Mouse (Mus musculus): ENCODE measurements around the gene Dhx35. TPM values are rescaled to one million over a fixed set of nuclear protein-coding genes. Genes with fewer than 3 reads are reported as not detected.

Gene Dhx35
- polyA plus RNA-seq, 1 experiment from 2014 or later, result 2.9 TPM

GRCm38 (mm10) chr2:158889201-158889600 is 94.6 kb downstream of the Dhx35 start:
- Histone ChIP-seq H3K9me3 (replicated peaks; ENCODE audit: control insufficient read depth, low read length) (no peaks in the 10 kb centered on the region), H3K36me3 (ENCODE audit: control insufficient read depth, insufficient read depth) (no peaks in the 10 kb centered on the region), H3K4me3 (ENCODE audit: low read depth, low read length) (no peak overlapping the region), H3K27ac (ENCODE audit: low read length) (no peak overlapping the region), H3K9ac (ENCODE audit: low read depth, low read length) (no peak overlapping the region), H3K27me3 (ENCODE audit: control insufficient read depth, insufficient read depth, low read depth, low read length) (no peaks in the 10 kb centered on the region), H3K4me2 (ENCODE audit: low read depth, low read length) (no peak overlapping the region), H3K4me1 (ENCODE audit: control insufficient read depth, low read depth, low read length) (no peaks in the 10 kb centered on the region)
- 44% methylated on average over 11 of the region's 11 CpGs for WGBS (ENCODE audit: insufficient replicate concordance)
- no peak for ATAC-seq (ENCODE audit: low read depth)

DNA sequence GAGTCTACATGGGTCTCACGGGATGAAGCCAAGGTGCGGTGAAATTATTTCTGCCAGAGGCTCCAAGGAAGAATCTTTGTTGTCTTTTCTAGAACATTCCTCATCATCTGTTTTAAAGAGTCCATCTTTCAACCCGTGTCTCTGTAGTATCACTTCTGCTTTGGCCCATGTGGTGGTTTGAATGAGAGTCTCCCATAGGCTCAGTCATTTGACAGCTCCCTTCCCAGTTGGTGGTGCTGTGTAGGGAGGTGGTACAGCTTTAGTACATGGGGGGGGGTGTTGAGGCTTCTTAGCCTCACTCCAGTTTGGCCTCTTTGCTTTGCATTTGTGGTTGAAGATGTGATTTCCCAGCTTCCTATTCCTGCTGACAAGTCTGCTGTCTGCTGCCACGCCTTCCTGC is 96.7 kb downstream of the Dhx35 start:
- 61% methylated on average over 4 of the region's 4 CpGs for WGBS (ENCODE audit: insufficient replicate concordance)
- H3K4me3 ChIP-seq (ENCODE audit: low read depth, low read length), result no peak overlapping the region
- H3K4me1 ChIP-seq (ENCODE audit: control insufficient read depth, low read depth, low read length), result no peaks in the 10 kb centered on the region
- ATAC-seq (ENCODE audit: low read depth), result no peak
- H3K9ac ChIP-seq (ENCODE audit: low read depth, low read length), result no peak overlapping the region
- H3K27me3 ChIP-seq (ENCODE audit: control insufficient read depth, insufficient read depth, low read depth, low read length), result no peaks in the 10 kb centered on the region
- no peaks in the 10 kb centered on the region for H3K36me3 ChIP-seq (ENCODE audit: control insufficient read depth, insufficient read depth)
- no peak overlapping the region for H3K27ac ChIP-seq (ENCODE audit: low read length)
- H3K4me2 ChIP-seq (ENCODE audit: low read depth, low read length), result no peak overlapping the region
- no peaks in the 10 kb centered on the region for H3K9me3 ChIP-seq (replicated peaks; ENCODE audit: control insufficient read depth, low read length)

- Histone ChIP-seq H3K4me2 (ENCODE audit: low read depth, low read length) (no peak overlapping the region), H3K9ac (ENCODE audit: low read depth, low read length) (no peak overlapping the region), H3K36me3 (ENCODE audit: control insufficient read depth, insufficient read depth) (no peaks in the 10 kb centered on the region), H3K4me3 (ENCODE audit: low read depth, low read length) (no peak overlapping the region), H3K27me3 (ENCODE audit: control insufficient read depth, insufficient read depth, low read depth, low read length) (no peaks in the 10 kb centered on the region), H3K9me3 (replicated peaks; ENCODE audit: control insufficient read depth, low read length) (no peaks in the 10 kb centered on the region), H3K4me1 (ENCODE audit: control insufficient read depth, low read depth, low read length) (no peaks in the 10 kb centered on the region), H3K27ac (ENCODE audit: low read length) (no peak overlapping the region)
- ATAC-seq (ENCODE audit: low read depth), result no peak
- 17% methylated on average over 16 of the region's 16 CpGs for WGBS (ENCODE audit: insufficient replicate concordance)
Observed at GRCm38 (mm10) chr2:158893171-158893853, 98.7 kb downstream of the Dhx35 start.

DNA sequence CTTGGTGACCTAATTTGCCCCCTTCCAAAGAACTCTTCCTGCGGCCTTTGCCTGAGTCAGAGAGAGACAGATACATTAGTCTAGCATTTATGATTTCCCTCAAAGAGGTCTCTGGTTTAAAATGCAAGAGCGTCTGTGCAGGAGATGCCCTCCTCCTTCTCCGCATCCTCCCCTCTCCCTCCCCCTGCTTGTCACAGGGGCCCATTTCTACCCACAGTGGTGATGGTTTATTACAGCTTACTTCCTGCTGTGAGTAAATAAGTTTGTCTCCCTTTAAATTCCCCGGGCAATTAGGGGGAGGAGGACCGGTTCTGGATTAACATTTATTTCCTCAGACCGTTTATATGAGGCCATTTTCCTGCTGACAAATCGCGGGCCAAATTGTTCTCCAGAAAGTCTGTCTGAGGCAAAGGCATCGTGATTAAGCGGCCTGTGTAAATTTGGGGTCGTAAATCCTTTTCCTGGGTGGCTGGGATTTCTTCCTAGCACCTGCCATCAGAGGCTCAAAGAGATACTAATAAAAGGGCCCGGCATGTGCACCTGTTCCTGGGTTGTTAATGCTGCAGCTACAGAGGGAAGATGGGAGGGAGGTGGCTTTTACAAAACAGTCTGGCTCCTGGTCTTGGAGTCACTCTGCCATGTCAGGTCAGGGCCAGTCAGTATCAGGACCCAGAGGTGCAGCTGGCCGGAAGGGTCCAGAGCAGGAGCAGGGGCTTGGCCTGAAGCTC is 104.0 kb downstream of the Dhx35 start:
- H3K4me2 ChIP-seq (ENCODE audit: low read depth, low read length), result no peak overlapping the region
- no peaks in the 10 kb centered on the region for H3K27me3 ChIP-seq (ENCODE audit: control insufficient read depth, insufficient read depth, low read depth, low read length)
- H3K27ac ChIP-seq (ENCODE audit: low read length), result no peak overlapping the region
- no peak for ATAC-seq (ENCODE audit: low read depth)
- no peak overlapping the region for H3K9ac ChIP-seq (ENCODE audit: low read depth, low read length)
- no peaks in the 10 kb centered on the region for H3K4me1 ChIP-seq (ENCODE audit: control insufficient read depth, low read depth, low read length)
- no peak overlapping the region for H3K4me3 ChIP-seq (ENCODE audit: low read depth, low read length)
- no peaks in the 10 kb centered on the region for H3K36me3 ChIP-seq (ENCODE audit: control insufficient read depth, insufficient read depth)
- 24% methylated on average over 13 of the region's 13 CpGs for WGBS (ENCODE audit: insufficient replicate concordance)
- no peaks in the 10 kb centered on the region for H3K9me3 ChIP-seq (replicated peaks; ENCODE audit: control insufficient read depth, low read length)

Other genes starting within 250 kb of the Dhx35 start
- gene Slc32a1, start 184.0 kb upstream of the Dhx35 start, polyA plus RNA-seq (2015; fragmentation: Nextera tagmentation; extraction: Ambion mirVana), result not detected in 2 replicates
- 1.8 and 2.3 TPM in 2 replicates for gene Actr5, start 169.9 kb upstream of the Dhx35 start, polyA plus RNA-seq (2015; fragmentation: Nextera tagmentation; extraction: Ambion mirVana)
- 1.6 TPM in 2 replicates for gene Ppp1r16b, start 129.4 kb upstream of the Dhx35 start, polyA plus RNA-seq (2015; fragmentation: Nextera tagmentation; extraction: Ambion mirVana)
- 15.4 and 16.1 TPM in 2 replicates for gene Fam83d, start 26.7 kb upstream of the Dhx35 start, polyA plus RNA-seq (2015; fragmentation: Nextera tagmentation; extraction: Ambion mirVana)

All from liver, embryonic 16.5 days (tissue).